Mouse (Mus musculus): ENCODE results near the gene Tcte2. TPM values are rescaled to one million over a fixed set of nuclear protein-coding genes. Genes with fewer than 3 reads are reported as not detected.

Gene Tcte2
- total and polyA plus RNA-seq, 3 experiments = 0.16 TPM; not detected in 2

- Histone ChIP-seq H3K36me3 (replicated peaks) (no peaks in the 10 kb centered on the region), H3K27me3 (ENCODE audit: insufficient read depth, low read length) (no peaks in the 10 kb centered on the region), H3K4me1 (ENCODE audit: insufficient read depth, low read depth, low read length) (no peaks in the 10 kb centered on the region), H3K9me3 (replicated peaks) (peaks cover 33% of the 10 kb centered on the region), H3K4me3 (ENCODE audit: low read depth, low read length) (no peak overlapping the region)
- ATAC-seq (ENCODE audit: extremely low read depth, insufficient number of reproducible peaks, low FRiP score, poor library complexity, severe bottlenecking) = no peak
- TF ChIP-seq GATA2 (IDR thresholded peaks at IDR 0.05; ENCODE audit: borderline replicate concordance, low read depth, low read length) = no peak
- DNase-seq (ENCODE audit: low spot score) = no peak
These were observed 12.6 kb downstream of the Tcte2 start for GRCm38 (mm10) chr17:13749027-13749426.

GRCm38 (mm10) chr17:13747681-13748080 is 13.9 kb downstream of the Tcte2 start:
- ATAC-seq (ENCODE audit: extremely low read depth, insufficient number of reproducible peaks, low FRiP score, poor library complexity, severe bottlenecking) (no peak), DNase-seq (ENCODE audit: low spot score) (no peak)
- Histone ChIP-seq H3K4me1 (ENCODE audit: insufficient read depth, low read depth, low read length) (no peaks in the 10 kb centered on the region), H3K9me3 (replicated peaks) (peaks cover 41% of the 10 kb centered on the region), H3K4me3 (ENCODE audit: low read depth, low read length) (no peak overlapping the region), H3K36me3 (replicated peaks) (no peaks in the 10 kb centered on the region), H3K27me3 (ENCODE audit: insufficient read depth, low read length) (no peaks in the 10 kb centered on the region)
- TF ChIP-seq TAL1 (conservative IDR thresholded peaks at IDR 0.05; ENCODE audit: low read depth, low read length) (no peak), POLR2AphosphoS5 (IDR thresholded peaks at IDR 0.05; ENCODE audit: insufficient replicate concordance, low read depth, low read length) (no peak), CTCF (IDR thresholded peaks at IDR 0.05; ENCODE audit: low read depth, low read length) (no peak)

DNA sequence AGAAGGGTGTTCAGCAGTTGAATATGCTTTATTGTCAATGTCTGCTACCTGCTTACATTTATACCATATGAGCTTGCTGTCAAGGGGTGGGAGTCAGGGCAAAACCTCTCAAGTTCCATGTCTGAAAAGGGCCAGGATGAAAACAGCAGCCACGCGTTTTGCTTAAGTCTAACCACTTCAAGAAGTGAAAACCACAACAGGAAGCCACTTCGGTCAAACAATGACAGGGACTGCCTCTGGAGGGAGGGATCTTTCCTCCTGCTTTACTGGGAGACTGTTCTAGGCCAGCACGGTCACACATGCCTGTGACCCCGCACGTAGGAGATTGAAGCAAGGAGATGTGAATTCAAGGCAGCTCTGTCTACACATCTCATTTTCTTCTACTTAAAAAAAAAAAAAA is 15.3 kb downstream of the Tcte2 start:
- ATAC-seq (ENCODE audit: extremely low read depth, insufficient number of reproducible peaks, low FRiP score, poor library complexity, severe bottlenecking) (no peak), DNase-seq (ENCODE audit: low spot score) (no peak)
- H3K27me3 ChIP-seq (ENCODE audit: insufficient read depth, low read length) = no peaks in the 10 kb centered on the region

GRCm38 (mm10) chr17:13745373-13745772 is 16.3 kb downstream of the Tcte2 start:
- DNase-seq (ENCODE audit: low spot score) = no peak
- ATAC-seq (ENCODE audit: extremely low read depth, insufficient number of reproducible peaks, low FRiP score, poor library complexity, severe bottlenecking) = no peak
- Histone ChIP-seq H3K27me3 (ENCODE audit: insufficient read depth, low read length) (no peaks in the 10 kb centered on the region), H3K9me3 (replicated peaks) (peaks cover 50% of the 10 kb centered on the region), H3K36me3 (replicated peaks) (no peaks in the 10 kb centered on the region), H3K4me3 (ENCODE audit: low read depth, low read length) (no peak overlapping the region), H3K4me1 (ENCODE audit: insufficient read depth, low read depth, low read length) (no peaks in the 10 kb centered on the region)
- TF ChIP-seq TAL1 (conservative IDR thresholded peaks at IDR 0.05; ENCODE audit: low read depth, low read length) (no peak), CTCF (IDR thresholded peaks at IDR 0.05; ENCODE audit: low read depth, low read length) (no peak), GATA1 (IDR thresholded peaks at IDR 0.05; ENCODE audit: borderline replicate concordance, low read length) (no peak), GATA2 (IDR thresholded peaks at IDR 0.05; ENCODE audit: borderline replicate concordance, low read depth, low read length) (no peak), POLR2AphosphoS5 (IDR thresholded peaks at IDR 0.05; ENCODE audit: insufficient replicate concordance, low read depth, low read length) (no peak)

More for the DNA sequence above, 15.3 kb downstream of the Tcte2 start:
- Histone ChIP-seq H3K36me3 (replicated peaks) (no peaks in the 10 kb centered on the region), H3K4me3 (ENCODE audit: low read depth, low read length) (no peak overlapping the region), H3K9me3 (replicated peaks) (peaks cover 46% of the 10 kb centered on the region), H3K4me1 (ENCODE audit: insufficient read depth, low read depth, low read length) (no peaks in the 10 kb centered on the region)
- TF ChIP-seq POLR2AphosphoS5 (IDR thresholded peaks at IDR 0.05; ENCODE audit: insufficient replicate concordance, low read depth, low read length) = no peak
- no peak for TF ChIP-seq GATA2 (IDR thresholded peaks at IDR 0.05; ENCODE audit: borderline replicate concordance, low read depth, low read length)
- TF ChIP-seq TAL1 (conservative IDR thresholded peaks at IDR 0.05; ENCODE audit: low read depth, low read length) = no peak
- TF ChIP-seq CTCF (IDR thresholded peaks at IDR 0.05; ENCODE audit: low read depth, low read length) = no peak
- no peak for TF ChIP-seq GATA1 (IDR thresholded peaks at IDR 0.05; ENCODE audit: borderline replicate concordance, low read length)

DNA sequence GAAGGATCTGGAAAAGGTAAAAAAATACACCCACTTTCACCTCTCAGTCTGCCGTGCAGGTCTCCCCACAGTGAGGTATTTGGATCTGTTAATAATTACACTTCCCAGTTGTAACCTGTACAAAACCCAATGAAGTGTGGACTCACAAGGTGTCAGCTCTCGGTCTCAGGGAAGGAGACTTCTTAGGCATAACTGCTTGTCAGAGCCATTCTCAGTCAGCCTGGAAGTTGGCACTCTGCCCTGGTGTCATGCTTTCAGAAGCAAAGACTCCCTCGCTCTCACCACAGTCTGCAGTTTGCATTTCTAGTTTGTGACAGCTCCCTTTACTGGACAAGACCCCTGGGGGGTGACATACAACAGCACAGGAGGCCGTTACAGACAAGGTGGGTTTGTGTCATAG is 16.8 kb downstream of the Tcte2 start:
- Histone ChIP-seq H3K36me3 (replicated peaks) (no peaks in the 10 kb centered on the region), H3K4me3 (ENCODE audit: low read depth, low read length) (no peak overlapping the region), H3K27me3 (ENCODE audit: insufficient read depth, low read length) (no peaks in the 10 kb centered on the region), H3K4me1 (ENCODE audit: insufficient read depth, low read depth, low read length) (no peaks in the 10 kb centered on the region), H3K9me3 (replicated peaks) (peaks cover 48% of the 10 kb centered on the region)
- DNase-seq (ENCODE audit: low spot score) (no peak), ATAC-seq (ENCODE audit: extremely low read depth, insufficient number of reproducible peaks, low FRiP score, poor library complexity, severe bottlenecking) (no peak)
- TF ChIP-seq POLR2AphosphoS5 (IDR thresholded peaks at IDR 0.05; ENCODE audit: insufficient replicate concordance, low read depth, low read length) = no peak
- TF ChIP-seq GATA2 (IDR thresholded peaks at IDR 0.05; ENCODE audit: borderline replicate concordance, low read depth, low read length) = no peak
- TF ChIP-seq TAL1 (conservative IDR thresholded peaks at IDR 0.05; ENCODE audit: low read depth, low read length) = no peak
- TF ChIP-seq CTCF (IDR thresholded peaks at IDR 0.05; ENCODE audit: low read depth, low read length) = no peak
- TF ChIP-seq GATA1 (IDR thresholded peaks at IDR 0.05; ENCODE audit: borderline replicate concordance, low read length) = no peak

- ATAC-seq (ENCODE audit: extremely low read depth, insufficient number of reproducible peaks, low FRiP score, poor library complexity, severe bottlenecking) (no peak), DNase-seq (ENCODE audit: low spot score) (no peak)
- TF ChIP-seq CTCF (IDR thresholded peaks at IDR 0.05; ENCODE audit: low read depth, low read length) = no peak
- TF ChIP-seq TAL1 (conservative IDR thresholded peaks at IDR 0.05; ENCODE audit: low read depth, low read length) = no peak
- TF ChIP-seq POLR2AphosphoS5 (IDR thresholded peaks at IDR 0.05; ENCODE audit: insufficient replicate concordance, low read depth, low read length) = no peak
- TF ChIP-seq GATA2 (IDR thresholded peaks at IDR 0.05; ENCODE audit: borderline replicate concordance, low read depth, low read length) = no peak
- TF ChIP-seq GATA1 (IDR thresholded peaks at IDR 0.05; ENCODE audit: borderline replicate concordance, low read length) = no peak
- H3K36me3 ChIP-seq (replicated peaks) = no peaks in the 10 kb centered on the region
- no peak overlapping the region for H3K4me3 ChIP-seq (ENCODE audit: low read depth, low read length)
- no peaks in the 10 kb centered on the region for H3K27me3 ChIP-seq (ENCODE audit: insufficient read depth, low read length)
- peaks cover 48% of the 10 kb centered on the region for H3K9me3 ChIP-seq (replicated peaks)
- H3K4me1 ChIP-seq (ENCODE audit: insufficient read depth, low read depth, low read length) = no peaks in the 10 kb centered on the region
These were observed 17.4 kb downstream of the Tcte2 start for GRCm38 (mm10) chr17:13744219-13744618.

DNA sequence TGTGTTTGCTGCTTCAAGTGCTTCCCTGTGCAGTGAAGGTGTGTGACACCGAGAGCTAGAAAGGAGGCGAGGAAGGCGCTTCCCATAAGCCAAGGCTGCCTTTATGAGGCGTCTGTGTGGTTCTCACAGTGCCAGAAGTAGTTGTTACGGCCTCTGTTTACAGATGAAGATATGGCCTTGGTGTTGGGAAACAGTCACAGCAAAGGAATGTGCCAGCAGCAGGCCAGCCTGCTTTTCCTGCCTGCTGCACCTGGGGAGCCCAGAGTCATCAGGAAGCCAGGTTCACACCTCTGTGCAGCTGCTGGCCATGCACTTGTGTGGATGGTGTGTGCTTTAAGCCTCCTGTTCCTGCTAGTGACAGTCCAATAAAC is 17.9 kb downstream of the Tcte2 start:
- Histone ChIP-seq H3K36me3 (replicated peaks) (no peaks in the 10 kb centered on the region), H3K4me3 (ENCODE audit: low read depth, low read length) (no peak overlapping the region), H3K27me3 (ENCODE audit: insufficient read depth, low read length) (no peaks in the 10 kb centered on the region), H3K9me3 (replicated peaks) (peaks cover 45% of the 10 kb centered on the region), H3K4me1 (ENCODE audit: insufficient read depth, low read depth, low read length) (no peaks in the 10 kb centered on the region)
- ATAC-seq (ENCODE audit: extremely low read depth, insufficient number of reproducible peaks, low FRiP score, poor library complexity, severe bottlenecking) = no peak
- no peak for DNase-seq (ENCODE audit: low spot score)
- no peak for TF ChIP-seq GATA2 (IDR thresholded peaks at IDR 0.05; ENCODE audit: borderline replicate concordance, low read depth, low read length)
- no peak for TF ChIP-seq CTCF (IDR thresholded peaks at IDR 0.05; ENCODE audit: low read depth, low read length)
- TF ChIP-seq GATA1 (IDR thresholded peaks at IDR 0.05; ENCODE audit: borderline replicate concordance, low read length) = no peak
- no peak for TF ChIP-seq TAL1 (conservative IDR thresholded peaks at IDR 0.05; ENCODE audit: low read depth, low read length)
- TF ChIP-seq POLR2AphosphoS5 (IDR thresholded peaks at IDR 0.05; ENCODE audit: insufficient replicate concordance, low read depth, low read length) = no peak

Measured in G1E (cell line).